Mouse (Mus musculus) macrophage (primary cell): ENCODE results near the gene Rsph6a. TPM values are rescaled to one million over a fixed set of nuclear protein-coding genes. Genes with fewer than 3 reads are reported as not detected.
A peak's percentile ranks its signal among the peaks of the same experiment; 100 is the strongest.

Experiments
- H3K27ac ChIP-seq: fragments of 350-480 bp; formaldehyde crosslinking; 2 replicates; pipeline ENCODE4 v1.9.0; 2021
- H3K36me3 ChIP-seq: fragments of 350-480 bp; formaldehyde crosslinking; 2 replicates; pipeline ENCODE4 v1.9.0; 2021; ENCODE audit errors: inconsistent target
- H3K4me3 ChIP-seq: fragments of 350-480 bp; formaldehyde crosslinking; 2 replicates; pipeline ENCODE4 v1.9.0; 2021; ENCODE audit errors: inconsistent target
- H3K79me2 ChIP-seq: fragments of 350-480 bp; formaldehyde crosslinking; 2 replicates; pipeline ENCODE4 v1.9.0; 2021; ENCODE audit errors: inconsistent target
- WGBS: methylation state at CpG from one replicate; pipeline ENCODE4 v1.1.7; 2026; ENCODE audit warnings: inconsistent platforms; ENCODE audit not compliant: missing documents; 5-methylcytosine and 5-hydroxymethylcytosine counted together
- polyA plus RNA-seq: library from polyadenylated mRNA; stranded (reverse); fragments of 250-400 nt; gene quantifications from 3 replicates; pipeline ENCODE4 v1.2.4, GENCODE M21; 2018; ENCODE audit warnings: inconsistent platforms

The Rsph6a gene
- polyA plus RNA-seq, 1 experiment from 2014 or later: not detected

GRCm38 (mm10) chr7:19080451-19080950 lies 26.0 kb downstream of the Rsph6a start:
- WGBS: 91% methylated on average over 16 of the region's 19 CpGs
- Histone ChIP-seq H3K36me3 (no peaks in the 10 kb centered on the region), H3K79me2 (no peaks in the 10 kb centered on the region), H3K4me3 (no peak overlapping the region), H3K27ac (no peak overlapping the region)

DNA sequence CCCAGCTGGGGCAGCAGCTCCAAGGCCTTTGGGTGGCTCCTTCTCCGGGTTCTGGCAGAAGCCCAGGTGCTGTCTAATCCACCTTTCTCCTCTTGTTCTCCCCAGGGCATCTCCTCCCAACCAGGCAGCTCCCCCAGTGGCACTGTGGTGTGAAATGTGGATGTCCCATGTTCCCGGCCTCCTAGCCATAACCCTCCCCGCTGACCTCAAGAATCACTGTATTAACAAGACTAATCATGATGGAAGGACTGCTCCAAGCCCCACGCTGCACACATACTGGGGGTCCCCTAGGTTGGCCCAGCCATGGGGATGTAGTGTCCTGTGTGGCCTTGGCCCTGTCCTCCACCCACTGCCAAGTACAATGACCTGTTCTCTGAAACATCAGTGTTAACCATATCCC lies 27.7 kb downstream of the Rsph6a start:
- H3K27ac ChIP-seq: no peak overlapping the region
- no peaks in the 10 kb centered on the region for H3K79me2 ChIP-seq
- H3K4me3 ChIP-seq: no peak overlapping the region
- no peaks in the 10 kb centered on the region for H3K36me3 ChIP-seq
- 95% methylated on average over 4 of the region's 4 CpGs for WGBS

- Histone ChIP-seq H3K79me2 (no peaks in the 10 kb centered on the region), H3K4me3 (no peak overlapping the region), H3K27ac (no peak overlapping the region), H3K36me3 (no peaks in the 10 kb centered on the region)
- 80% methylated on average over 6 of the region's 6 CpGs for whole genome bisulfite sequencing
Measured at GRCm38 (mm10) chr7:19083096-19083495, 28.6 kb downstream of the Rsph6a start.

GRCm38 (mm10) chr7:19083701-19084100 lies 29.2 kb downstream of the Rsph6a start, which contains the start of gene Dmpk:
Gene Dmpk, plus strand, starts transcription at chr7:19083849.
- H3K36me3 ChIP-seq: no peaks in the 10 kb centered on the region
- no peaks in the 10 kb centered on the region for H3K79me2 ChIP-seq
- peak within 1 kb of the TSS; percentile 65 for H3K27ac ChIP-seq
- WGBS: 75% methylated on average over 10 of the region's 10 CpGs
- H3K4me3 ChIP-seq: peak within 1 kb of the TSS; percentile 19

DNA sequence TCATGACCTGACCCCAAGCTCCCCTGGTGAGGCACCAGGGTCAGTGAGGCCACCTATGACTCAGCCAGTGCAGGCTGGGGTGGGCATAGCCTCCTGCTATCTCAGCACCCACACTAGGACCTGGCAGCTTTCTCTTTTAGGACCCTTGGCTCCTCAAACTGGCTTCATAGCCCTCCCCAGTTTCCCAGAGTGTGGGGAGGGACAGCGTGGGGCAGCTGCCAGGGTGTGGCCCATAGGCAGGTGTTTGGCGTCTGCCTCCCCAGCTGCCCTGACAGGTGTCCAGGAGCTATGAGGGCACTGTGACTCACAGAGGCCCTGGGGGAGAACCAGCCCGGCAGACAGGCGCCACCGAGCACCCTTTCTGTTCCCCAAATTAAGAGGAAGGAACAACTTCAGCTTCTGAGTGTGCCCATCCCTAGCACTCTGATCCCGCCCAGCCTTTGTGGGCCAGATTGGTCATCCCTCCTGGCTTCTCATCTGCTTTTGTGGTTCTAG lies 29.8 kb downstream of the Rsph6a start:
- Histone ChIP-seq H3K79me2 (no peaks in the 10 kb centered on the region), H3K27ac (peak overlapping the region; percentile 65), H3K4me3 (peak overlapping the region; percentile 19), H3K36me3 (no peaks in the 10 kb centered on the region)
- 0% methylated on average over 6 of the region's 6 CpGs for WGBS

DNA sequence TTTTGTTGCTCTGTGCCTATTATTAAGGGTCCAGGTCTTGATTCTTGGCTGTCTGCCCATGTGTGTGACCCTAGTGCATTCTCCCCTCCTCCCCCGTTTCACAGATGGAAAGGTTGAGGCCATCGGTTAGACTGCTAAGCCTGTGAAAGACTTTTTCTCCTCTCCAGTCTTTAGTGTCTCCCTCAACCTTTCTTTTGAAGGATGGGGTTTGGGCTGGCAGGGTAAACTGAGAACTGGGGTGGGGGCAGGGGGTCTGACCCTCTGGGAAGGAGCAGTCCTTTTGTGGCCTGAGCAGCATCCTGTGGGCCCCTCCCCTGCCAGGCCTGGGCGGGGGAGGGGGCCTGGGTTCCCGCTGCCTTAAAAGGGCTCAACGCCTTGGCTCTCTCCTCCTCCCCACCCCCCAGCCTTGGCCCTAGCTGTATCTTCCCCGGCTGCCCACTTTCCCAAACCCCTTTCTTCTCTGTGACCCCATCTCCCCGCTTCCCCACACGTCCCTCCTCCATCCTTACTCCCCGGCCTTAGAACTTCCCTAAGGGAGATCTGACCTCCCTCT lies 30.5 kb downstream of the Rsph6a start:
- H3K79me2 ChIP-seq: no peaks in the 10 kb centered on the region
- no peaks in the 10 kb centered on the region for H3K36me3 ChIP-seq
- H3K4me3 ChIP-seq: peak overlapping the region; percentile 16; the same call in 1 of the 2 replicates
- WGBS: 22% methylated on average over 9 of the region's 9 CpGs
- H3K27ac ChIP-seq: peak overlapping the region; percentile 65

GRCm38 (mm10) chr7:19085495-19085894 lies 31.0 kb downstream of the Rsph6a start:
- H3K36me3 ChIP-seq: no peaks in the 10 kb centered on the region
- WGBS: 7% methylated on average over 6 of the region's 6 CpGs
- peak overlapping the region; percentile 65 for H3K27ac ChIP-seq
- H3K79me2 ChIP-seq: no peaks in the 10 kb centered on the region
- peak overlapping the region; percentile 16; the same call in 1 of the 2 replicates for H3K4me3 ChIP-seq

- no peaks in the 10 kb centered on the region for H3K36me3 ChIP-seq
- peak overlapping the region; percentile 16; the same call in 1 of the 2 replicates for H3K4me3 ChIP-seq
- 7% methylated on average over 14 of the region's 14 CpGs for WGBS
- H3K79me2 ChIP-seq: no peaks in the 10 kb centered on the region
- peak overlapping the region; percentile 65 for H3K27ac ChIP-seq
Measured at GRCm38 (mm10) chr7:19086042-19086441, 31.6 kb downstream of the Rsph6a start.

- Histone ChIP-seq H3K79me2 (no peaks in the 10 kb centered on the region), H3K27ac (no peak overlapping the region), H3K36me3 (no peaks in the 10 kb centered on the region), H3K4me3 (no peak overlapping the region)
- 88% methylated on average over 18 of the region's 18 CpGs for WGBS
Measured at GRCm38 (mm10) chr7:19086760-19087159, 32.3 kb downstream of the Rsph6a start.

DNA sequence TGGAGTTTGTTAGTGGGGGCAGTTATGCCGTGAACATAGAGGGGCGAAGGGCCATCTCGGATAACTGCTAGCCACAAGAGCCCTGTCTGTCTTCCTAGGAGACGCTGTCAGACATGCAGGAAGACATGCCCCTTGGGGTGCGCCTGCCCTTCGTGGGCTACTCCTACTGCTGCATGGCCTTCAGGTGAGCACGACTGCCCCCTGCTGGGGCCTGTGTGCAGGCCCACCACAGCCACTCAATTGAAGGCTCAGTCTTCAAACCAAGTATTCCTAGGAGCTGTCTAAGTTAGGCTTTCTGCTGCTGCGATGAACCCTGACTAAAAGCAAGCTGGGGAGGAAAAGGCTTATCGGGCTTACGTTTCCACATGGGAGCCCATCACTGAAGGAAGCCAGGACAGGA lies 34.3 kb downstream of the Rsph6a start:
- WGBS: 41% methylated on average over 10 of the region's 10 CpGs
- H3K36me3 ChIP-seq: no peaks in the 10 kb centered on the region
- H3K79me2 ChIP-seq: no peaks in the 10 kb centered on the region
- H3K27ac ChIP-seq: no peak overlapping the region
- H3K4me3 ChIP-seq: no peak overlapping the region

DNA sequence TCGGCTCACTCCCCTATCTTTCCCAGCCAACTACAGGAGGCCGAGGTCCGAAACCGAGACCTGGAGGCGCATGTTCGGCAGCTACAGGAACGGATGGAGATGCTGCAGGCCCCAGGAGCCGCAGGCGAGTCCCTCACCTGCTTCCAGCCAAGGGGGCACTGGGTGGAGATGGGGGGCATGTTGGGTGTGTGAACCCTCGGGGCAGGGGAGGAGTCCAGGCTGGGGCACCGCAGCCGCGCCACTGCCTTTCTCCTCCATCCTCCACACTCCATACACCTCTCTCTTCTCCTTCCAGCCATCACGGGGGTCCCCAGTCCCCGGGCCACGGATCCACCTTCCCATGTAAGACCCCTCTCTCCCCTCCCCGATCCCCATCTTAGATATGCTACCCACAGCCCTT lies 37.4 kb downstream of the Rsph6a start:
- 92% methylated on average over 9 of the region's 17 CpGs for WGBS
- Histone ChIP-seq H3K4me3 (no peak overlapping the region), H3K79me2 (no peaks in the 10 kb centered on the region), H3K27ac (no peak overlapping the region), H3K36me3 (no peaks in the 10 kb centered on the region)

DNA sequence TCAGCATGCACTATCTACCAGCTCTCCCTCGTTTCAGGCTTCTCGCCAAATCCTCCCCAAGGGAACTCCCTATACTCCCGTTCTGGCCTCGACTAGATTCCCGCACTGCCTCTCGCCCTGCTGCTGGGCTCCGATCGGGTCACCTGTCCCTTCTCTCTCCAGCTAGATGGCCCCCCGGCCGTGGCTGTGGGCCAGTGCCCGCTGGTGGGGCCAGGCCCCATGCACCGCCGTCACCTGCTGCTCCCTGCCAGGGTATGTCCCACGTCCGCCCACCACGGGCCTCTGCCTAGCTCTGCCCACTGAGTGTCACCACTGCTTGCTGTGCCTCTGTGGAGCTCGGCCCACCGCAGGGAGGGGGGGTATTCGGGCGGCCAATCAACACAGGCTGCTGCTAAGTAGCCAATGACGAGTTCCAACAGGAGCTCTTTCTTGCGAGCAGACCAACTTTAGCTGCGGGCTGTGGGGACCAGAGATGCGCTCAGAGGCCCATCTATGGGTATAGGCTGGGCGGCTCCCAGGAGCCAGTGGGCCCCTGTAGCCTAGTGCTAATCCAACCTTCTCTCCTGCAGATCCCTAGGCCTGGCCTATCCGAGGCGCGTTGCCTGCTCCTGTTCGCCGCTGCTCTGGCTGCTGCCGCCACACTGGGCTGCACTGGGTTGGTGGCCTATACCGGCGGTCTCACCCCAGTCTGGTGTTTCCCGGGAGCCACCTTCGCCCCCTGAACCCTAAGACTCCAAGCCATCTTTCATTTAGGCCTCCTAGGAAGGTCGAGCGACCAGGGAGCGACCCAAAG lies 38.1 kb downstream of the Rsph6a start:
- Histone ChIP-seq H3K27ac (no peak overlapping the region), H3K79me2 (no peaks in the 10 kb centered on the region), H3K4me3 (no peak overlapping the region), H3K36me3 (no peaks in the 10 kb centered on the region)
- 30% methylated on average over 35 of the region's 38 CpGs for WGBS

DNA sequence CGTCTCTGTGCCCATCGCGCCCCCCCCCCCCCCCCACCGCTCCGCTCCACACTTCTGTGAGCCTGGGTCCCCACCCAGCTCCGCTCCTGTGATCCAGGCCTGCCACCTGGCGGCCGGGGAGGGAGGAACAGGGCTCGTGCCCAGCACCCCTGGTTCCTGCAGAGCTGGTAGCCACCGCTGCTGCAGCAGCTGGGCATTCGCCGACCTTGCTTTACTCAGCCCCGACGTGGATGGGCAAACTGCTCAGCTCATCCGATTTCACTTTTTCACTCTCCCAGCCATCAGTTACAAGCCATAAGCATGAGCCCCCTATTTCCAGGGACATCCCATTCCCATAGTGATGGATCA lies 38.7 kb downstream of the Rsph6a start:
- H3K27ac ChIP-seq: no peak overlapping the region

GRCm38 (mm10) chr7:19093537-19094385 lies 39.3 kb downstream of the Rsph6a start:
- peak overlapping the region; percentile 38 for H3K27ac ChIP-seq
- no peaks in the 10 kb centered on the region for H3K79me2 ChIP-seq
- H3K4me3 ChIP-seq: peak overlapping the region; percentile 36
- no peaks in the 10 kb centered on the region for H3K36me3 ChIP-seq
- WGBS: 2% methylated on average over 45 of the region's 45 CpGs

More for the DNA sequence above, 38.7 kb downstream of the Rsph6a start:
- no peaks in the 10 kb centered on the region for H3K79me2 ChIP-seq
- H3K36me3 ChIP-seq: no peaks in the 10 kb centered on the region
- 0% methylated on average over 14 of the region's 15 CpGs for WGBS
- no peak overlapping the region for H3K4me3 ChIP-seq
